Mouse (Mus musculus): ENCODE measurements at regions not wholly inside any gene's neighbourhood (a gene's known extent, or its start where the extent isn't known, plus 50 kb on each side); places are given as distances from the start of the nearest gene placed in this dataset.

GRCm38 (mm10) chr15:56837292-56837691, 640.1 kb downstream of the Slc22a22 start:
- Histone ChIP-seq H3K9me3 (ENCODE audit: control insufficient read depth, low read length) (no peaks in the 10 kb centered on the region), H3K36me3 (ENCODE audit: control insufficient read depth, insufficient read depth, low read length) (no peaks in the 10 kb centered on the region), H3K4me3 (ENCODE audit: low read length) (no peak overlapping the region), H3K27ac (ENCODE audit: low read length) (no peak overlapping the region), H3K27me3 (ENCODE audit: control insufficient read depth, insufficient read depth, low read depth, low read length) (no peaks in the 10 kb centered on the region), H3K4me2 (ENCODE audit: low read depth, low read length) (no peak overlapping the region), H3K9ac (ENCODE audit: low read length) (no peak overlapping the region), H3K4me1 (replicated peaks; ENCODE audit: control insufficient read depth, insufficient read depth, low read length) (no peaks in the 10 kb centered on the region)
- 95% methylated on average over 1 of the region's 1 CpGs for WGBS
- ATAC-seq (ENCODE audit: low read depth) = no peak

GRCm38 (mm10) chr15:56834621-56835020, 642.8 kb downstream of the Slc22a22 start:
- Histone ChIP-seq H3K9me3 (ENCODE audit: control insufficient read depth, low read length) (no peaks in the 10 kb centered on the region), H3K27ac (ENCODE audit: low read length) (no peak overlapping the region), H3K27me3 (ENCODE audit: control insufficient read depth, insufficient read depth, low read depth, low read length) (no peaks in the 10 kb centered on the region), H3K9ac (ENCODE audit: low read length) (no peak overlapping the region), H3K36me3 (ENCODE audit: control insufficient read depth, insufficient read depth, low read length) (no peaks in the 10 kb centered on the region), H3K4me3 (ENCODE audit: low read length) (no peak overlapping the region), H3K4me1 (replicated peaks; ENCODE audit: control insufficient read depth, insufficient read depth, low read length) (no peaks in the 10 kb centered on the region), H3K4me2 (ENCODE audit: low read depth, low read length) (no peak overlapping the region)
- 74% methylated on average over 2 of the region's 2 CpGs for WGBS
- ATAC-seq (ENCODE audit: low read depth) = no peak

DNA sequence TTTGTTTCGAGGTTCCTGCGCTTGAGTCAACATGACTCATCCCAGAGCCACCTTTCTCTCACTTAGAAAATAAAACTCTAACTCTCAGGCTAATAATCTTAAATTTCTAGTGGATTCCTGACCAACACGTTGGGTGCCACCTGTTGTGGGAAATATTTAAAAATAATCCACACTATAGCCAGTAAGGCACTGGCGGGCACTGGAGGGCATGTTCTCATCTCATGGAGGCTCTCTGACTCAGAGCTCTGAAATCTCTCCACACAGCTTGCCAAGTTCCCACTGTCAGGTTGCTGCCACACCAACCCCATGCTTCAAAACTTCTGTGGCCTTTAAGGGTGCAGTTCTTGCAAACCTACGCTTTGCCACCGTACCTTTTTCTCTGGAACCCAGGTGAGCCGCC, 644.8 kb downstream of the Slc22a22 start:
- Histone ChIP-seq H3K9ac (ENCODE audit: low read length) (no peak overlapping the region), H3K27ac (ENCODE audit: low read length) (no peak overlapping the region), H3K4me1 (replicated peaks; ENCODE audit: control insufficient read depth, insufficient read depth, low read length) (no peaks in the 10 kb centered on the region), H3K27me3 (ENCODE audit: control insufficient read depth, insufficient read depth, low read depth, low read length) (no peaks in the 10 kb centered on the region), H3K4me2 (ENCODE audit: low read depth, low read length) (no peak overlapping the region), H3K9me3 (ENCODE audit: control insufficient read depth, low read length) (no peaks in the 10 kb centered on the region), H3K36me3 (ENCODE audit: control insufficient read depth, insufficient read depth, low read length) (no peaks in the 10 kb centered on the region), H3K4me3 (ENCODE audit: low read length) (no peak overlapping the region)
- no peak for ATAC-seq (ENCODE audit: low read depth)
- WGBS = 91% methylated on average over 7 of the region's 7 CpGs

GRCm38 (mm10) chr15:56820977-56821579, 656.3 kb downstream of the Slc22a22 start:
- WGBS = 52% methylated on average over 8 of the region's 8 CpGs
- no peak overlapping the region for H3K4me3 ChIP-seq (ENCODE audit: low read length)
- H3K4me1 ChIP-seq (replicated peaks; ENCODE audit: control insufficient read depth, insufficient read depth, low read length) = peaks cover 6% of the 10 kb centered on the region
- peak overlapping the region; percentile 61; the same call in 1 of the 2 replicates for H3K27ac ChIP-seq (ENCODE audit: low read length)
- no peaks in the 10 kb centered on the region for H3K36me3 ChIP-seq (ENCODE audit: control insufficient read depth, insufficient read depth, low read length)
- ATAC-seq (ENCODE audit: low read depth) = no peak
- no peaks in the 10 kb centered on the region for H3K9me3 ChIP-seq (ENCODE audit: control insufficient read depth, low read length)
- H3K4me2 ChIP-seq (ENCODE audit: low read depth, low read length) = no peak overlapping the region
- no peaks in the 10 kb centered on the region for H3K27me3 ChIP-seq (ENCODE audit: control insufficient read depth, insufficient read depth, low read depth, low read length)
- H3K9ac ChIP-seq (ENCODE audit: low read length) = no peak overlapping the region

DNA sequence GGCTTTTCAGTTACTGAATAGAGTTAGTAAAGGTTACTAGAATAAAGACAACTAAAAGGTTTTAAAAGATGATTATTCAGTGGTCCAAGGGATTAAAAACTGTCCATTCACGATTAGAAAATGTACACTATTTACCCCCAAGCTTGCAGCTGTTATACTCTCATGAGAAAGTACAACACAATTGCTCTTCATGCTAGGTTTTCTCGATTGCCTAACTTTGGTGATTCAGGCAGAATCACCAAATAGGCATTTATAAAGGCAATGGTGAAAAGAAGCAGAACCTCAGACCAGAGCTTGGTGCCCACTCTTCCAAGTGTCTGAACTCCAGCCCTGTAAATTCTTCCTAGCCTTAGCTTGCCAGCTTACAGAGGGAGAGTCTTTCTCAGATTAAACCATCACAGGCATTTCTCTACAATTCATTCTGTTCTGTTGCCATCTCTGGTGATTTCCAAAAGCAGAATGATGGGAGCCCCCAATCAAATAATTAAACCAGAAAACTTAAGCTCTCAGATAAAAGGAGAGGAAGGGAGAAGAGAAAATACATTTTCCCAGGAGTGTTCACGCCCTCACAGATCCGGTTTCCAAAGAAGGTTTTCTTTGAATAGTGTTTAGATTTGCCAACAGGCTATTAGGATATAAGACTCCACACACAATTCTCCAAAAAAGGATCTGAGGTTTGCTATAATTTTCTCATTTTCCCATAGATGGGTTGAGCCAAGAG, 657.0 kb downstream of the Slc22a22 start:
- Histone ChIP-seq H3K9me3 (ENCODE audit: control insufficient read depth, low read length) (no peaks in the 10 kb centered on the region), H3K4me1 (replicated peaks; ENCODE audit: control insufficient read depth, insufficient read depth, low read length) (peaks cover 6% of the 10 kb centered on the region), H3K27me3 (ENCODE audit: control insufficient read depth, insufficient read depth, low read depth, low read length) (no peaks in the 10 kb centered on the region), H3K27ac (ENCODE audit: low read length) (peak overlapping the region; percentile 61), H3K4me2 (ENCODE audit: low read depth, low read length) (no peak overlapping the region), H3K36me3 (ENCODE audit: control insufficient read depth, insufficient read depth, low read length) (no peaks in the 10 kb centered on the region), H3K9ac (ENCODE audit: low read length) (no peak overlapping the region), H3K4me3 (ENCODE audit: low read length) (no peak overlapping the region)
- WGBS = 43% methylated on average over 4 of the region's 4 CpGs
- no peak for ATAC-seq (ENCODE audit: low read depth)

DNA sequence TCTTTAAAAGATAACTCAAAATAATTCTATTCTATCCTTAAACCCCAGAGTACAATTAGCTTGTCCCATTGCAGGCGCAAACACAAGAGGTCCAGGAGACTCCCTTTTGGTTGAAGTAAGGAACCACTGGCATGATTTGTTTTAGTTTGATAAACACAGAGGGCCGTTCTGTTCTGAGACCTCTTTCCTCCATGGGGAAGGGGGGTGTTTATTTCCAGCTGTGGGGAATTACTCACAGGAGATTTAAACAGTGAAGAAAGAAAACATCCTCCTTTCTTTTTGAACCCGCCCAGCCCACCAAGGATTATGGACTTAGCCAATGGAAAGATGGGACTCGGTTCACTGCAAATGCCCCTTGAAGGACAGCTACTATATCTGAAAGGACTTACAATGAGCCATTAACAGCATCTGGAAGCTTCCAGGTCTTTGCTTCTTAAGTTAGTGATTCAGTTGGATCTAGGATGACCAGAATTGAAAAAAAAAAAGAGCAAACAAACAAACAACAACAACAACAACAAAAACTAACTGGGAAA, 659.2 kb downstream of the Slc22a22 start:
- Histone ChIP-seq H3K27me3 (ENCODE audit: control insufficient read depth, insufficient read depth, low read depth, low read length) (no peaks in the 10 kb centered on the region), H3K27ac (ENCODE audit: low read length) (peak overlapping the region; percentile 27; the same call in 1 of the 2 replicates), H3K9me3 (ENCODE audit: control insufficient read depth, low read length) (no peaks in the 10 kb centered on the region), H3K36me3 (ENCODE audit: control insufficient read depth, insufficient read depth, low read length) (no peaks in the 10 kb centered on the region), H3K9ac (ENCODE audit: low read length) (no peak overlapping the region), H3K4me3 (ENCODE audit: low read length) (no peak overlapping the region), H3K4me2 (ENCODE audit: low read depth, low read length) (no peak overlapping the region), H3K4me1 (replicated peaks; ENCODE audit: control insufficient read depth, insufficient read depth, low read length) (peaks cover 6% of the 10 kb centered on the region)
- ATAC-seq (ENCODE audit: low read depth) = peak; percentile 36; the same call in 1 of the 2 replicates
- WGBS = 29% methylated on average over 4 of the region's 4 CpGs

- Histone ChIP-seq H3K4me1 (replicated peaks; ENCODE audit: control insufficient read depth, insufficient read depth, low read length) (peaks cover 6% of the 10 kb centered on the region), H3K9me3 (ENCODE audit: control insufficient read depth, low read length) (no peaks in the 10 kb centered on the region), H3K4me2 (ENCODE audit: low read depth, low read length) (no peak overlapping the region), H3K36me3 (ENCODE audit: control insufficient read depth, insufficient read depth, low read length) (no peaks in the 10 kb centered on the region), H3K9ac (ENCODE audit: low read length) (no peak overlapping the region), H3K27ac (ENCODE audit: low read length) (no peak overlapping the region), H3K27me3 (ENCODE audit: control insufficient read depth, insufficient read depth, low read depth, low read length) (no peaks in the 10 kb centered on the region), H3K4me3 (ENCODE audit: low read length) (no peak overlapping the region)
- ATAC-seq (ENCODE audit: low read depth) = peak; percentile 51
- 31% methylated on average over 5 of the region's 5 CpGs for WGBS
These were observed 659.9 kb downstream of the Slc22a22 start for GRCm38 (mm10) chr15:56817204-56818157.

GRCm38 (mm10) chr15:56813876-56814275, 663.5 kb downstream of the Slc22a22 start:
- no peak overlapping the region for H3K4me2 ChIP-seq (ENCODE audit: low read depth, low read length)
- H3K36me3 ChIP-seq (ENCODE audit: control insufficient read depth, insufficient read depth, low read length) = no peaks in the 10 kb centered on the region
- no peak overlapping the region for H3K9ac ChIP-seq (ENCODE audit: low read length)
- peak; percentile 31; the same call in 1 of the 2 replicates for ATAC-seq (ENCODE audit: low read depth)
- H3K4me1 ChIP-seq (replicated peaks; ENCODE audit: control insufficient read depth, insufficient read depth, low read length) = peaks cover 4% of the 10 kb centered on the region; the same call in 1 of the 2 replicates
- H3K4me3 ChIP-seq (ENCODE audit: low read length) = no peak overlapping the region
- no peak overlapping the region for H3K27ac ChIP-seq (ENCODE audit: low read length)
- no peaks in the 10 kb centered on the region for H3K9me3 ChIP-seq (ENCODE audit: control insufficient read depth, low read length)
- 29% methylated on average over 5 of the region's 5 CpGs for WGBS
- no peaks in the 10 kb centered on the region for H3K27me3 ChIP-seq (ENCODE audit: control insufficient read depth, insufficient read depth, low read depth, low read length)

DNA sequence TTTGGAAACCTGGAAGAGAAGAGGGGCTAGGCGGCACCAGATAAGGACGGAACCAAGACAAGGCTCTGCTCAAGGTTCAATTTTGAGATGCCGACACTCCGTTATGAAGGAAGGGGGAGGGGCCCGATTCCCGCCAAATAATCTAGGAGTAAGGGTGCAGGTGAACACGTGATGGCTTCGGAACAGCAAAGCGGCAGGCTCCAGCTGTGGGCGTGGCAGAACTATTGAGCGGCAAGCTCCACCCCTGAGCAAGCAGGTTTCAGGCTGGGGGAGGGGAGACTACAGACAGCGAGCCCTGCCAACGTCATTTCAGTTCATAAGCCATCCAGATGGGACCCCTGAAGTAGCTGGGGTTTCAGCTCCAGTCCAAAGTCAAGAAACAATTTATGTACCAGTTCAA, 667.3 kb downstream of the Slc22a22 start:
- Histone ChIP-seq H3K9ac (ENCODE audit: low read length) (no peak overlapping the region), H3K27ac (ENCODE audit: low read length) (no peak overlapping the region), H3K27me3 (ENCODE audit: control insufficient read depth, insufficient read depth, low read depth, low read length) (no peaks in the 10 kb centered on the region), H3K4me3 (ENCODE audit: low read length) (no peak overlapping the region), H3K9me3 (ENCODE audit: control insufficient read depth, low read length) (no peaks in the 10 kb centered on the region), H3K4me1 (replicated peaks; ENCODE audit: control insufficient read depth, insufficient read depth, low read length) (no peaks in the 10 kb centered on the region), H3K36me3 (ENCODE audit: control insufficient read depth, insufficient read depth, low read length) (no peaks in the 10 kb centered on the region), H3K4me2 (ENCODE audit: low read depth, low read length) (no peak overlapping the region)
- WGBS = 54% methylated on average over 13 of the region's 13 CpGs
- no peak for ATAC-seq (ENCODE audit: low read depth)
